Mouse (Mus musculus): ENCODE measurements around the gene Maml3.

Maml3 gene

DNA sequence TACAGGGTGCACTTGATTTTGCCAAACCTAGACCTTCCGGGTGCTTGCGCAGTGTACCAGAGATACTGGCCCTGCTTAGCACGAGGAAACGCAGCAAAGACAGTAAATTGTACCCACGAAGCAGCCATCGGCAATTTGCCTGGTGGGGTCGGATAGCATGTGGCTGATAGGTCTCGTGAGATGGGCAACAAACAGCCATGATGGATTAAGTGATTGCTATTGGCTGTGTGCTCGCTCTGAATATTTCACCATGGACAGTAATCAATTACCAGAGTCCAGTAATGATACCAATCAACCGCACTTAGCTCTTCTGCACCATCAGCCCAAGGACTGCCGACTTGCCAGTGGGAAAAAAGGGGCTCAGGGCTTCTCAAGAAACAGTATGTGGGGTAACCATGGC, 150.9 kb downstream of the Maml3 start:
- DNase-seq (ENCODE audit: inconsistent ontology term): no peak

GRCm38 (mm10) chr3:51952728-51953623, 151.9 kb downstream of the Maml3 start:
- DNase-seq (ENCODE audit: inconsistent ontology term): no peak

GRCm38 (mm10) chr3:51952267-51952666, 152.6 kb downstream of the Maml3 start:
- DNase-seq (ENCODE audit: inconsistent ontology term): no peak

DNA sequence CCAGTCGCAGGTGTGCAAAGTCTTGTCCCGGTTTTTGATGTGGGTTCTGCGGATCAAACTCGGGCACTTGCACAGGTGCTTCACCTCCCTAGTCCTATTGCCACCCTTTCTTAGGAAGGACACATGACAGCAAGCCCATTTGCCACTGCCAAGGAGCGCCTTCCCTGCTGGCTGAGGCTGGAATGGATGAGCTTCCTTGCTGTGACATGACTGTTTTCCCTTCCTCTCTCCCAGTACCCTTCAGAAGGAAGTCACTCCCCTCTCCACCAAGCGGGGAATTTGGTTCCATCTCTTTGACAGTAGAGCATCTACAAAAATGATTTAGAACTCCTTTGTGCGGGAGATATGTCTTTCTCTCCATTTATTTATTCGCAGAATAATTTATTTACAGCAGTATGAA, 155.2 kb downstream of the Maml3 start:
- DNase-seq (ENCODE audit: inconsistent ontology term): no peak

DNA sequence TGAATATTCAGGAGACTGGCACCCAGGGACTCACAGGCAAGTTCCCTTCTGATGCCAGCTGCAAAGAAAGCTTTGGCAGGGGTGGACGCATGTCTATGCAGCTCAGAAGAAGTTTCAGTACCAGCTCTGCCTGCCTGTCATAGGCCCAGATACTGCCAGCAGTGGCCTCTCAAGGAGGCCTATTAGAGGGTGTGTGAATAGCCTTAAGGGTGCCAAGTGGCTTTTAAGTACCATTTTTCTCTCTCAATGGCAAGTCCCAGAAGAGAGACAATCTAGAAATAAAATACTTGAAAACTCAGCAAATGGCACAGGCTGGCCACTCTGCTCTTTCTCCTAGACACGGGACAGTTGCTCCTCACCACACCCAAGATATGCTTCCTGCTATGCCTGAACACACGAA, 157.7 kb downstream of the Maml3 start:
- DNase-seq (ENCODE audit: inconsistent ontology term): no peak

DNA sequence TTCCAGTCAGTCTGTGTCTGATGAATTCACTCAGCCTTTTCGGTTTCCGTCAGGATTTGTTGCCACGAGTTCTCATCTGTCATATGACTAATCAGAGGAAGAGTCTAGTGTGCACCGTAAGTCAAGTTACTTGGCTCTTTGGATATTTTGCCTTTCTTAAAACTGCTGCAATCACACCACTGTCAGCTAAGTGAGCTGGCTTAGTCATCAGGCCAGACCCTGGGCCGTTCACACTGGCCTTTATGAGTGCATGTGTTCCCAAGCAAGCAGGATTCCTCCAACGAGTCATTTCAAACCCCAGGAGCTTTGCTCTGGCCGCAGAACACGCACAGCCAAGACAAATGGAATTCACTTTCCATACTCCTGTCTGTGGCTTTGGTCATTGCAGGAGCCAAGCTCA, 161.2 kb downstream of the Maml3 start:
- DNase-seq (ENCODE audit: inconsistent ontology term): peak; percentile 54

DNA sequence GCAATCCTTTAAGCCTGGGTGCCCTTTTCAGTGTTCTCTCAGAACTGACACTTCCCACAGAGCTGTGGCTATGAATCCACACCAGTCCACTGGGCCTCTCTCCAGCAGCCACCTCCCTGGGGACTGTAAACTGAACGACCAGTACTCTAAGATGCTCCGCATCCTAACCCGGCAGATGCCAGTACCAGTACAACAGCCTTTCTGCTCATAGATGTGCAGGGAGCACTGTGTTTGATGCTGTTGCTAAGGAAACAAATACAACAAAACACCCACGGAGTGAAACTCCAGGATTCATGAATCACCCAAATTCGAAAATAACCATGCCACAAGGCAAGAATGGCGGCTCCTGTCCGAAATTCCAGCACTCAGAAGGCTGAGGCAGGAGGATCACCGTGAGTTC, 163.1 kb downstream of the Maml3 start:
- DNase-seq (ENCODE audit: inconsistent ontology term): no peak

DNA sequence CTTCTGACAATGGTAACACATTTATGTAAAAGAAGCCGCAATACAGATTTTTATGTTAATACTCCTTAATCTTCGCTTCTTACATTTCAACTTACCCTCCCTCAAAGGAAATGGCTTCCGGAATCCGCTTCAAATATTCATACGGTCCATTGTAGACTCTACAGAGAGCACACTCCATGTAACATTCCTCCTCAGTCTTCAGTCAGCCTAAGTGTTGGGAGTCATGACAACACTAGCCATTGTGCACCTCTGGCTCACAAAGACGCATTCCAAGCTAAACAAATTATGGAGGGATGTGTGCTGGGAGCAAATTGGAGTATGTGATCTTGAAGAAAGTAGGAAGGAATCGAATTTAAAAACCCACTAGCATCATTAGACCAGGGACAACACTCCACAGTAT, 165.0 kb downstream of the Maml3 start:
- no peak for DNase-seq (ENCODE audit: inconsistent ontology term)

GRCm38 (mm10) chr3:51939054-51939453, 165.8 kb downstream of the Maml3 start:
- no peak for DNase-seq (ENCODE audit: inconsistent ontology term)

DNA sequence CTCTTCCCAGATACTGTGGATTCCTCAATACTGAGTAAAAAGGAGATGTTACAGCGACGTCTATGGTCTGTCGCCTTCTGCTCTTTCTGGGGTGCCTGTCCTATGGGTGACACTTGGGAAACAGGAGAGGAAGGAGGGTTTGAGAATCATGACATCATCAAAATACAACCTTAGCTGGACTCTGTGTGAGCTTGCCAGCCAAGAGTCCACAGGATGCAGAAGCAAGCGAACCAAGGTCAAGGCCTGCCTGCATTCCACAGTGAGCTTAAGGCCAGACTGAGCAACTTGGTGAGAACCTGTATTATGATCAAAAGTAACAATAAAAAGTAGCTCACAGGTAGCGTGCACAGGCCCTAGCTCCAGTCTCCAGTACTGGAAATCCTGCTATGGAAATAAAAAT, 167.7 kb downstream of the Maml3 start:
- no peak for DNase-seq (ENCODE audit: inconsistent ontology term)

- peak; percentile 2 for DNase-seq (ENCODE audit: inconsistent ontology term)
Observed at GRCm38 (mm10) chr3:51934531-51935485, 170.1 kb downstream of the Maml3 start.

GRCm38 (mm10) chr3:51928188-51928587, 176.7 kb downstream of the Maml3 start:
- no peak for DNase-seq (ENCODE audit: inconsistent ontology term)

GRCm38 (mm10) chr3:51927591-51927990, 177.3 kb downstream of the Maml3 start:
- no peak for DNase-seq (ENCODE audit: inconsistent ontology term)

DNA sequence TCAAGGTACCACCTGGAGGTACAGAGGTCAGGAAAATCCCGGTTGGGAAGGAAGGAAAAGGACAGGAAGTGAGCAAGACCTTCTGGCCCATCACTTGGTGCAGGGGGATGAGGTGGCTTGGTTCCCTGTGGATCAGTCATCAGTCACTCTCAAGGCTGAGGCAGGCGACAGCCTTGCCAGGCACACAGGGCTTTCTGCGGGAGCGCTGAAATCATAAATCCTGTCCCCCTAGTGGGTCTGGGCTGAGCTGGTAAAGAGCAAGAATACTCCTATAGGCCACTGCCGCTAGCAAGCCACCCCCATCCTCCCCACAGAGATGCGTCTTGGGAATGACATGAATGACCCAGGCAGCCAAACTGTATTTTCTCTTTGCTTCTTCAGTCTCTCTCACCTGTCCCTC, 177.8 kb downstream of the Maml3 start:
- no peak for DNase-seq (ENCODE audit: inconsistent ontology term)

GRCm38 (mm10) chr3:51925758-51926157, 179.1 kb downstream of the Maml3 start:
- DNase-seq (ENCODE audit: inconsistent ontology term): no peak

DNA sequence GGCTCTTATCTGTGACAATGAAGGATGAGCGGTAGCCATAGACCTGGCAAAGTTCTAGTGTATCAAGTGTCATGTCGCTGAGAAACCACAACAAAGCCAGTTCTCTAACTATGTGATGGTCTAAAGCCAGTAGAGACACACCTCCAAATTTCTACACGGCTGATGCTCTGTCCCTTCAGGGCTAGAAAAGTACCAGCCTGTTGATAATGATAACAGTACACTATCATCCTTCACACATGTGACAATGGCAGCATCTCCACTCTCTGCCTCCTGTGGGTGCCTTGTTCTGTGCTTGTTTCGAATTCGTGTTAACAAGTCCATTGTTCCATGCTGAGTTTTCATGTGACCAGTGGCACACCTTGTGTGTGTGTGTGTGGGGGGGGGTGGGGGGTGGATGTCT, 180.2 kb downstream of the Maml3 start:
- no peak for DNase-seq (ENCODE audit: inconsistent ontology term)

DNA sequence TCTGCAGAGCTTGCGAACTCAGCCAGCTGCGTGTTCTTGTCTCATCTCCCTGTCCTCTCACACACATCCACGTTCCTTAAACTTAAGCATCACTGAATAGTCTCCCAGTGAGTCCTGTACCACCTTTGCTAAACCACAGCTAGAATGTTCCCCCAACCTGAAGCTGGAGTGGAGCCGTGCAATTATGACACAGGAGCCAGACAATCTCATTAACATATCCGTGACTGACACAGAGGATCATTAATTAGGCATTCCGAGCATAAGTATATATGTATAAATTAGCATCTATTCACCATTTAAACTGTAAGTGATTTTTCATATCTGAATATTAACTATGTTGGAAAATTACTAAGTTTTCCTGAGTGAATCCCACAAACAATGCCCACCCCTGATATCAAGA, 181.1 kb downstream of the Maml3 start:
- DNase-seq (ENCODE audit: inconsistent ontology term): no peak

- no peak for DNase-seq (ENCODE audit: inconsistent ontology term)
Observed at GRCm38 (mm10) chr3:51916902-51917301, 188.0 kb downstream of the Maml3 start.

DNA sequence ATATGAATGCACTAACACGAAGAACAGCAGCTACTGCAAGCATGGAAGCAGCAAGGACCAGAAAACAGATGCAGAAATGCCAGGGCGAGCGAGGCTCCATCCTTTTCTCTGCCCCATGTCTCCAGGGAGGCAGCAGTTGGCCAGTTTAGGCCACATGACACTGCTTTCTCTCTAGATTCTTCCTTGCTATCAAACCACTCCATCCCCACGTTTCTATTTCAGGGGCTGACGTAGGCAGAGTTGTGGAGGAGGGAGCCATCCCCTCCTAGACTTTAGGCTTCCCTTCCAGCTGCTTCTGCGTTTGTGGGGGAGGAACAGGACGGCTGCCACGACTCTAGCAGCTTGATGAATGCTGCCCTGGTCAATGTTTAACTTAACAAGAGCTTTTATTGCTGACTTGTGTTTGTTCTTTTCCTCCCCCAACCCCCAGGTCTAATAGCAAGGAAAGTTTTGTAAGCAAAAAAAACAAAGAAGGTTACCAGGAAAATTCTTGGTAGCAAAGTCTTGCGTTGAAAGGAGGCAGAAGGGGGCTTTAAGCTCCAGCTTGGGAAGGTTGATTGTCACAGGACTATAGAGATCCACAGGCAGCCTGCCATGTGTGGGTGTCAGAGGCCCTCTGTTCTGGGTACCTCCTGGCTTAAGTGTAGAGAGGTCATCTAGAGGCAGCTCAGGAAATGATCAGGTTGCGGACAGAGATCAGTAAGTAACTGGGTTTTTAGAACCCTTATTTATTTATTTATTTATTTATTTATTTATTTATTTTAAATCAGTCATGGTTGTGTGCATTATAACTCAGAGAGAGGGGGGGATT, 188.6 kb downstream of the Maml3 start:
- no peak for DNase-seq (ENCODE audit: inconsistent ontology term)

- no peak for DNase-seq (ENCODE audit: inconsistent ontology term)
Observed at GRCm38 (mm10) chr3:51915415-51915814, 189.5 kb downstream of the Maml3 start.

DNA sequence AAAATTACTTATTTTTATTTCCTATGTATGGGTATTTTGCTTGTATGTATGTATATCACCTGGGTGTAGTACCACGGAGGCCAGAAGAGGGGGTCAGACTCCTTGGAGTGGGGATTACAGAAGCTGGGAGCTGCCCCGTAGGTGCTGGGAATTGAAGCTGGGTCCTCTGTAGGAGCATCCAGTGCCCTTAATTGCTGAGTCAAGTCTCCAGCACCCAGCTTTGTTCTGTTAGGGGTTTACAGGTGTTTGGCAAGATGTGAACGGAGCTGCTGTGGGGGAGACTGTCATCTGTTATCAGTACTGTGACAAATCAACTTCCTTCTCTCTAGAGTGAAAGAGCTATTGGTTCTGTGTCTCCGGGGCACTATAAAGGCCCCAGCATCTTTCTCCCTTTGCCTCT, 190.0 kb downstream of the Maml3 start:
- DNase-seq (ENCODE audit: inconsistent ontology term): no peak

GRCm38 (mm10) chr3:51913498-51913897, 191.4 kb downstream of the Maml3 start:
- no peak for DNase-seq (ENCODE audit: inconsistent ontology term)

Data from Muller cell, postnatal 12 days (primary cell).